Mouse (Mus musculus): ENCODE measurements around the gene Bclaf3.
"Not testable (repeated sequence)": the region's sequence is repeated elsewhere in the genome, so short reads cannot be mapped to it uniquely, and the experiment has no call there.

Gene Bclaf3

GRCm38 (mm10) chrX:159526388-159526787 lies at the start of gene Bclaf3:
TSS of gene Bclaf3 (plus strand) at chrX:159526688.
- no peak for DNase-seq (ENCODE audit: low spot score)

- DNase-seq (ENCODE audit: low spot score), result not testable (repeated sequence)
Measured at GRCm38 (mm10) chrX:159478243-159478940, 48.1 kb upstream of the Bclaf3 start.

GRCm38 (mm10) chrX:159484247-159484646 lies 42.2 kb upstream of the Bclaf3 start:
- DNase-seq (ENCODE audit: low spot score), result no peak

- DNase-seq (ENCODE audit: low spot score), result no peak
Measured at GRCm38 (mm10) chrX:159503181-159503580, 23.3 kb upstream of the Bclaf3 start.

- no peak for DNase-seq (ENCODE audit: low spot score)
Measured at GRCm38 (mm10) chrX:159508331-159509036, 18.0 kb upstream of the Bclaf3 start.

GRCm38 (mm10) chrX:159509042-159509441 lies 17.4 kb upstream of the Bclaf3 start:
- no peak for DNase-seq (ENCODE audit: low spot score)

GRCm38 (mm10) chrX:159509847-159510715 lies 16.4 kb upstream of the Bclaf3 start:
- DNase-seq (ENCODE audit: low spot score), result no peak

- no peak for DNase-seq (ENCODE audit: low spot score)
Measured at GRCm38 (mm10) chrX:159510716-159511051, 15.8 kb upstream of the Bclaf3 start.

- no peak for DNase-seq (ENCODE audit: low spot score)
Measured at GRCm38 (mm10) chrX:159515599-159515998, 10.9 kb upstream of the Bclaf3 start.

- no peak for DNase-seq (ENCODE audit: low spot score)
Measured at GRCm38 (mm10) chrX:159521780-159522179, 4.7 kb upstream of the Bclaf3 start.

- no peak for DNase-seq (ENCODE audit: low spot score)
Measured at GRCm38 (mm10) chrX:159522651-159523050, 3.8 kb upstream of the Bclaf3 start.

- DNase-seq (ENCODE audit: low spot score), result peak; percentile 94
Measured at GRCm38 (mm10) chrX:159532427-159532810, 5.9 kb downstream of the Bclaf3 start.

- peak; percentile 35 for DNase-seq (ENCODE audit: low spot score)
Measured at GRCm38 (mm10) chrX:159532811-159533462, 6.4 kb downstream of the Bclaf3 start.

GRCm38 (mm10) chrX:159541936-159542335 lies 15.4 kb downstream of the Bclaf3 start:
- DNase-seq (ENCODE audit: low spot score), result no peak

GRCm38 (mm10) chrX:159547093-159547492 lies 20.6 kb downstream of the Bclaf3 start:
- no peak for DNase-seq (ENCODE audit: low spot score)

GRCm38 (mm10) chrX:159584738-159585137 lies 58.2 kb downstream of the Bclaf3 start:
- not testable (repeated sequence) for DNase-seq (ENCODE audit: low spot score)

GRCm38 (mm10) chrX:159591633-159592032 lies 65.1 kb downstream of the Bclaf3 start:
- no peak for DNase-seq (ENCODE audit: low spot score)

GRCm38 (mm10) chrX:159597502-159597901 lies 71.0 kb downstream of the Bclaf3 start:
- no peak for DNase-seq (ENCODE audit: low spot score)

- DNase-seq (ENCODE audit: low spot score), result no peak
Measured at GRCm38 (mm10) chrX:159604832-159605231, 78.3 kb downstream of the Bclaf3 start.

GRCm38 (mm10) chrX:159606936-159607335 lies 80.4 kb downstream of the Bclaf3 start:
- peak; percentile 57 for DNase-seq (ENCODE audit: low spot score)

- peak; percentile 37 for DNase-seq (ENCODE audit: low spot score)
Measured at GRCm38 (mm10) chrX:159626208-159626906, 99.9 kb downstream of the Bclaf3 start.
